Mouse (Mus musculus) gastrocnemius, adult 2 months (tissue): Measurements from ENCODE around the gene Tcf12. TPM values are rescaled to one million over a fixed set of nuclear protein-coding genes. Genes with fewer than 3 reads are reported as not detected.
A peak's percentile ranks its signal among the peaks of the same experiment; 100 is the strongest.

Experiments
- DNase-seq: peaks from one replicate; pipeline ENCODE4 v3.0.0; 2022
- H3K27ac ChIP-seq: fragments of 200-600 bp; 2 replicates; pipeline ENCODE4 v1.8.1; 2022; ENCODE audit warnings: mild to moderate bottlenecking
- H3K4me3 ChIP-seq: fragments of 200-600 bp; 2 replicates; pipeline ENCODE4 v1.8.1; 2022; ENCODE audit warnings: mild to moderate bottlenecking, moderate library complexity
- CTCF ChIP-seq: fragments of 200-600 bp; IDR thresholded peaks from 2 replicates; pipeline ENCODE4 v1.8.1; 2022; ENCODE audit warnings: antibody characterized with exemption, mild to moderate bottlenecking, moderate library complexity
- intact Hi-C: fragments of 180-260 bp; cut with DNase I; formaldehyde crosslinking; loops from one replicate; pipeline ENCODE4 v1.15.1; 2025
- total RNA-seq, 2 experiments: library from RNA; stranded (reverse); gene quantifications; 2 replicates each; pipeline ENCODE4 v1.2.3; 2021

The Tcf12 gene
- total RNA-seq, 2 experiments from 2014 or later = 24.3 to 32.1 TPM

DNA sequence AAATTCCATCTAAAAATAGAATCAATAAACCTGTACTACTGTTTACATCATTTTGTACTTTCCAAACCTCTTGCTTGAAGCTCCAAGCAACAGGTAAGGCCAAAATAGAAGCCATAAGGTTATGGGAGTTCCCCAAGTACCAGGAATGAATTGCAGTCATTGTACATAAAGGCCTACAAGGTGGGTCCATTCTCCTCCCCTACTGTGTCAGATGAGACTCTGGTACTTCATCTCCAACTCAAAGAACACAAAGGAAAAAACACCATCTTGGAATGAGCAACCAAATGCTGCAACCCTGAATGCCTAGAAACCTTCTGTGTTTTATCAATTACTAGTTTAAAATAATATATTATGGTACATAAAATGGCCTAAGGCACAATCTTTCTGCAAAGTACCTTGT lies 45.5 kb downstream of the Tcf12 start:
- H3K4me3 ChIP-seq = no peak overlapping the region
- no peak for TF ChIP-seq CTCF
- intact Hi-C loops = no loop called here
- DNase-seq = no peak
- no peak overlapping the region for H3K27ac ChIP-seq

DNA sequence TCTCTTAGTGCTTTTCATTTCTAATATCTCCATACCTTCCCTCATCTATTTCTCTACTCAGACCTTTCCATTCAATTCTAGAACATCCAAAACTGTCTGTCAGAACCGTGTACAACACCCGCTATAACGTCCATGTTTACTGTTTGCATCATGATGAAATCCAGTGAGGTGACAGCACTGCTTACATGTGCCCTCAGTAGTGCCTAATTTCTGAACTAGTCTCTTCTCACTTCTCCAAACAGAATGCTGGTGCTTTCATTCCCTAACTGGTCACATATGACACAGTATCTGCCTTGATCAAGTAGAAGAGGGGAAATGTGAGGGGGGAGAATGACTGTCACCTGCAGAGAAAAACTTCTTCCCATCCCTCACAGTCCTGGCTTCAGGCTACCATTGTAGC lies 58.5 kb downstream of the Tcf12 start:
- no peak for DNase-seq
- peak overlapping the region; percentile 67 for H3K27ac ChIP-seq
- TF ChIP-seq CTCF = no peak
- no peak overlapping the region for H3K4me3 ChIP-seq
- intact Hi-C loops = no loop called here

DNA sequence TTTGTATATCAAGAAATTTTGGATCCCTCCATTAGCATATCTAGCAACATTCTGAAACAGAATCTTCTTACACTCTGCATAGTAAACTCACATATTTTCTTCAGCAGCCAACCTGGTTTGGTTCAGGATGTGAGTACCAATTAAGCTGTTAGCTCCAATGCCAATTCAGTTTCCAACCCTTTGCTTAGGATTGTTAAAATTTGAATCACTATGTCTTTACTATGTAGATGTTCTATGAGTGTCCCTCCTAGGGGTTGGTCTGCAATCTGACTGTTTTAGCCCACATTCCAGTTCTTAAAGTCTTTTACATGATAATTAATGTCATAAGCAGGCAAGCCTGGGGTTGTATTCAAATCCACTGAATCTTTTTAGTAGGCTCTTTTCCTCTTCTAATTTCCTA lies 71.5 kb downstream of the Tcf12 start:
- no peak for DNase-seq
- no peak for TF ChIP-seq CTCF
- intact Hi-C loops = no loop called here
- Histone ChIP-seq H3K27ac (no peak overlapping the region), H3K4me3 (no peak overlapping the region)

GRCm38 (mm10) chr9:72039369-72039768 lies 72.3 kb downstream of the Tcf12 start:
- intact Hi-C loops = loop anchor here (5.0 kb wide), 1 partner anchor 33 kb away; no protein-coding TSS in a partner anchor
- Histone ChIP-seq H3K27ac (no peak overlapping the region), H3K4me3 (no peak overlapping the region)
- TF ChIP-seq CTCF = no peak
- DNase-seq = no peak

DNA sequence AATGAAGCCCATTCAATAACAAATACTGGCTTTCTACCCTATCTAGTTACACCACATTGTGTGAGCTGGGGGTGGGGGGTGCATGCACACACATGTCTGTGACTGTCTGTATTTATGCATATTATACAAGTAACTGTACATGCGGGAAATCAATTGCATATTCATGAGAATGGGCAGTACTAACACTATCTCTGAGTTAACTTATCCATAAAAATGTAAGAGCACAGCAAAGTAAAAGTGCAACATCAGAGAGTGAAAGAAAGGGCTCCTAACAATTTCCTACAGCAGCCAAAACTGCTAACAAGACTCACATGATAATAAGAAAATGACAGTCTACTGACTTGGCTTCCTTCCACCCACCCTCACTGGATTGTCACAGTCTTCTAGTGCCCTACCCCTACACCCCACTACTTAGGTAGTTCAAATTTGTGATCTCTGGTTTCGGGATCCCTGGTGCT lies 74.6 kb downstream of the Tcf12 start:
- Histone ChIP-seq H3K4me3 (no peak overlapping the region), H3K27ac (no peak overlapping the region)
- DNase-seq = no peak
- intact Hi-C loops = loop anchor here (5.0 kb wide), 1 partner anchor 35 kb away; no protein-coding TSS in a partner anchor
- TF ChIP-seq CTCF = no peak

DNA sequence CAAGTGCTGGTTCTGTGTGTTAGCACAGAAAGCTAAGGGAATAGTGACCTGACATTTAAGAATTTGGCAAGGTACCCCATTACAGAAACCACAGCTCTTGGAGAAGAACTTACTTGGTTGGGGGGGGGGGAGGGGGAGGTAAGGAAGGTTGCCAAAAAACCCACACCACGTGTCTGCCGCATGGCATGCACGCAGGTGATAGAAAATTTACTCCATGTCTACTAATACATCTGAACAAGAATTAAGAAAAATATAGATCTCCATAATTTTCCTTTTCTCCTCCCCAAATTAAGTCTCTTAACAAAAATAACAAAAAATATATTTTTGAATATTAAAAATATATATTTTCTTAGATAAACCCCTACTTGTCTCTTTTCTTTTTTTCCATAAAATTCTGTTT lies 75.4 kb downstream of the Tcf12 start:
- no peak for DNase-seq
- Histone ChIP-seq H3K4me3 (no peak overlapping the region), H3K27ac (no peak overlapping the region)
- intact Hi-C loops = loop anchor here (5.0 kb wide), 1 partner anchor 36 kb away; no protein-coding TSS in a partner anchor
- TF ChIP-seq CTCF = no peak

- intact Hi-C loops = no loop called here
- no peak overlapping the region for H3K4me3 ChIP-seq
- H3K27ac ChIP-seq = peak overlapping the region; percentile 52; the same call in 1 of the 2 replicates
- no peak for TF ChIP-seq CTCF
- no peak for DNase-seq
These were observed 78.4 kb downstream of the Tcf12 start for GRCm38 (mm10) chr9:72033271-72033670.

DNA sequence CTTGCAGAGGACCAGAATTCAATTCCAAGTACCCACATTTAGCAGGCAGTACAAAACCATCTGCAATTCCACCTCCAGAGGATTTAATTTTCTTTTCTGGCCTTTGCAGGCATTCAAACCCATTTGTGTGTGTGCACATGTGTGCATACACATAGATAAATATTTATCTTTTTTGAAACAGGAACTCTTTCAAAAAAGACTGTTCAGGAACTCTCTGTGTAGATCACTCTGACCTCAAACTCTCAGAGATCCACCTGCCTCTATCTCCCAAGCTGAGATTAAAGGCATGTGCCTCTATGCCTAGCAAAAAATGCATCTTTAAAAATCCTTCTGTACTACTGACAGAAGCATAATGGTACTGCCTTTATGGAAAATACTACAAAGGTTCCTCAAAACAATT lies 81.4 kb downstream of the Tcf12 start:
- Histone ChIP-seq H3K27ac (peak overlapping the region; percentile 46), H3K4me3 (no peak overlapping the region)
- intact Hi-C loops = no loop called here
- no peak for TF ChIP-seq CTCF
- DNase-seq = no peak

GRCm38 (mm10) chr9:72029601-72030000 lies 82.1 kb downstream of the Tcf12 start:
- intact Hi-C loops = no loop called here
- no peak for DNase-seq
- TF ChIP-seq CTCF = no peak
- H3K4me3 ChIP-seq = no peak overlapping the region
- H3K27ac ChIP-seq = peak overlapping the region; percentile 48

DNA sequence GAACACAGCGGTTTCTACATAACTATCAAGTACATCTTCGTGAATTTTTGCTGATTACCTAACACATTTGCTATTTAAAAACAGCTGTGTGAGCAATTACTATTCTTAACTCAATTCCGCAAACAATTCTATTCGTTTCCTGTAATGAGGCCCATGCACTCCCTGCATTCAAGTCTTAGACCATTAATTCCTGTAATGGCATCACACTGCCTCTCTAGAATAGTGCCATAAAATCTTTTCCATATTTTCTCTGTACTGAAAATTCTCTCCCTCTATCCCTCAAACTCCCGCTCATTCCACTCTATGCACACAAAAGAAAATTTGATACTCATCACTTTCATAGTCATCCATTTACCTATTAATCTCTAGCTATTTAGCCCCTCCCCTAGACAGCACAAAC lies 88.4 kb downstream of the Tcf12 start:
- DNase-seq = no peak
- TF ChIP-seq CTCF = no peak
- intact Hi-C loops = no loop called here
- Histone ChIP-seq H3K4me3 (no peak overlapping the region), H3K27ac (no peak overlapping the region; the same call in 1 of the 2 replicates)

DNA sequence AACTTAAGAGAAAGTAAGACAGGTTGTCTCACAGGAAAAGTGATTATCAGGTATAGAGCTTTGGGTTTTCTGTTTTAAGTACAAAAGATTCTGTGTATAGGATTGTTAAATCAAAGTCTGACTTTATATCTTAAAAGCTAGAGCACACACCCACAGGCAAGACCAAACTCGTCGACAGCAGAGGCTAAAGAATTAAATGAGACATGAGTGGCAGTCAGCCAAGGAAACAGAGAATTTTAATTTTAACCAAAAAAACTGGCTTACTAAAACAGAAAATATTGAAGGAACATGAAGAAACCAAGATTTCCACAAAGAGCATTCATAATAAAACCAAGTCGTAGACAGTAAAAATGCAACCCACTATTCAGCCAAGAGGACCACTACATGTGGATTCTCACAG lies 90.2 kb downstream of the Tcf12 start:
- H3K4me3 ChIP-seq = no peak overlapping the region
- DNase-seq = no peak
- intact Hi-C loops = no loop called here
- H3K27ac ChIP-seq = no peak overlapping the region
- no peak for TF ChIP-seq CTCF

GRCm38 (mm10) chr9:72016021-72016420 lies 95.7 kb downstream of the Tcf12 start:
- H3K27ac ChIP-seq = no peak overlapping the region
- H3K4me3 ChIP-seq = no peak overlapping the region
- no peak for TF ChIP-seq CTCF
- no peak for DNase-seq
- intact Hi-C loops = no loop called here

DNA sequence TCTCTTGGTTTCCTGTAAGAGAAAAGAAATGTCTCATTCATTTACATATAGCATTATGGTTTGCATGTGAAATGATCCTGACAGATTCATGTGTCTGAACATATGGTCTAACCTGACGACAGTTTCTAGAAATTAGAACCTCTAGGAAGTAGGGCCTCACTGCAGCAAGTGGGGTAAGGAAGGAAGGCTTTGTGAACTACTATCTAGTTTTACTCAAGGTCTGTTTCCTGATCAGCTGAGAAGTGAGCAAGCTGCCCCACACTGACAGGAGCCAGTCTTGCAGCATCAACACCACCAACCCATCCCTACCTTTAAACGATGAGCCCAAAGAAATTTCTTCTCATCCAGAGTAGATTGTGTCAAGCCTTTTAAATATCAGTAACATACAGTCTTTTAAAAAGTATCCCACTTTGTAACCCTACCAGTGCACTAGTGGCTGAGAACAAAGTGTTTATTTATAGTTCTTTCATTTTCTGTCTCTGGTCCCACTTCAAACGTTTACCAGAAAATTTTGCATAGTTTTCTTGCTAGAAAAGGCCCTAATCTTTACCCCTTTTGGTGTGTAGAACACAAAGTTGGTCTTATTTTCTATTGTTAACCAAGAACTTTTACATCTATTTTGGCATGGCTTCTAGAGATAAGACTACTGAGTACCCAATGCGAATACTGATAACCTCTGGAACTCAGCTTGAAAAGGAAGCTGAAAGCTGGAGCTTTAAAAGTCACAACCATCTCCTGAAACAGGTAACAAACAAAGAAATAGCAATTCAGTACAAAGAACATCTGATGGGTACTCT lies 96.9 kb downstream of the Tcf12 start:
- intact Hi-C loops = no loop called here
- no peak for DNase-seq
- Histone ChIP-seq H3K4me3 (no peak overlapping the region), H3K27ac (no peak overlapping the region)
- TF ChIP-seq CTCF = no peak

- H3K4me3 ChIP-seq = no peak overlapping the region
- no peak for DNase-seq
- intact Hi-C loops = no loop called here
- no peak for TF ChIP-seq CTCF
- no peak overlapping the region for H3K27ac ChIP-seq
These were observed 98.1 kb downstream of the Tcf12 start for GRCm38 (mm10) chr9:72013541-72013940.
